Mouse (Mus musculus) heart, postnatal 14 days (tissue): ENCODE data around the gene Tent5c. TPM values are rescaled to one million over a fixed set of nuclear protein-coding genes. Genes with fewer than 3 reads are reported as not detected.

Experiments used
- DNase-seq, 2 experiments: peaks; one replicate each; pipeline ENCODE4 v3.0.0; 2021 to 2022
- intact Hi-C: fragments of 180-260 bp; cut with DNase I; formaldehyde crosslinking; loops from one replicate; pipeline ENCODE4 v1.15.1; 2025
- total RNA-seq, 2 experiments: library from RNA; stranded (reverse); gene quantifications; 2 replicates each; pipeline ENCODE4 v1.2.3; 2021

The Tent5c gene
- total RNA-seq, 2 experiments from 2014 or later: 87.7 to 105 TPM

DNA sequence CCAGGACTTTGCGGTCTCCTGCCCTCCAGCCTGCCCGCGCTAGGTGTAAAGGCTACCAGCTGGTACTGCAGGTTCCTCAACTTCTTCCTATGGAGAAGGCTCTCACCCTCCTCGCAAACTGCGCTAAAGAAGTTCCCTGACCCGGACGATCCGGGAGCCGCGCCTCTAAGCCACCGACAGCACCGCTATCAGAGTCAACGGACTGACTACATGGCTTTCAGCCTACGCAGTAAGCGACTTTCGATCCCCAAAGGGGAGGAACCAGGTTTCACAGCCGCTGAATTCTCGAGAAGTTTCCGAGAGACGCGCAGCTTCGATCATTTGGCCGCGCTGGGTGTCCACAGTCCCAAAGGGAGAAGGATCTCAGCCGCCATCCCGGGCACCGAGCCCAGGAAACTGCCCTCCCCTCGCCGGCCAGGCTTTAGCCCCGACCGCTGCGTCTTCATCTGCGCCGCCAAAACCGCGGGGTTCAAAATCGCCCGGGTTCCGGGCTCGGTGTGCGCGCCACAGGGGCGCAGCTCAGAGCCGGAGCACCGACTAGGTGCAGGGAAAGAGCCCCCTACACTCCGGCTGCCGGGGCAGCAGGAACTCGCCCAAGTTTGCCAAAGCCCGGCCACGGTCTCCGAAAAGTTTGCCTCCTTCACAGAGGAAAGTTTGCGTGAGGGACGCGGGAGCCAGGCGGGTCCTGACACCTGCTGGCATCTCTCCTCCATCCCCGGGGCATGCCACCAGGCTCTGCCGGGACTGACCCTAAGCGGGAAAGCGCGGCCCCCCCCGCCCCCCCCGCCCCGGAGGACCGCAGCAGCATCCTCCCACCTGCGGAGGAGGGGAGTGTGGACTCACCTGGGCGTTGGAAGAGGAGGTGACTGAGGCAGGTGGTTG lies 632 bp downstream of the Tent5c start:
- intact Hi-C loops: loop anchor here (5.0 to 10.0 kb wide), 2 partner anchors 199 to 304 kb away; partner anchors contain the start of gene Man1a2
- DNase-seq: peak; percentile 72

- intact Hi-C loops: loop anchor here (5.0 to 10.0 kb wide), 2 partner anchors 200 to 302 kb away; partner anchors contain the start of gene Man1a2
- no peak for DNase-seq
Observed at GRCm38 (mm10) chr3:100487046-100487445, 2.1 kb downstream of the Tent5c start.

- intact Hi-C loops: loop anchor here (5.0 to 10.0 kb wide), 2 partner anchors 202 to 301 kb away; partner anchors contain the start of gene Man1a2
- no peak for DNase-seq
Observed at GRCm38 (mm10) chr3:100485390-100486132, 3.6 kb downstream of the Tent5c start.

- DNase-seq: no peak
- intact Hi-C loops: loop anchor here (10.0 kb wide), 1 partner anchor 298 kb away; no protein-coding TSS in a partner anchor
Observed at GRCm38 (mm10) chr3:100482971-100483610, 6.0 kb downstream of the Tent5c start.

GRCm38 (mm10) chr3:100482324-100482911 lies 6.7 kb downstream of the Tent5c start:
- intact Hi-C loops: loop anchor here (10.0 kb wide), 1 partner anchor 298 kb away; no protein-coding TSS in a partner anchor
- no peak for DNase-seq

- intact Hi-C loops: loop anchor here (10.0 kb wide), 1 partner anchor 296 kb away; no protein-coding TSS in a partner anchor
- no peak for DNase-seq
Observed at GRCm38 (mm10) chr3:100480251-100481005, 8.7 kb downstream of the Tent5c start.

DNA sequence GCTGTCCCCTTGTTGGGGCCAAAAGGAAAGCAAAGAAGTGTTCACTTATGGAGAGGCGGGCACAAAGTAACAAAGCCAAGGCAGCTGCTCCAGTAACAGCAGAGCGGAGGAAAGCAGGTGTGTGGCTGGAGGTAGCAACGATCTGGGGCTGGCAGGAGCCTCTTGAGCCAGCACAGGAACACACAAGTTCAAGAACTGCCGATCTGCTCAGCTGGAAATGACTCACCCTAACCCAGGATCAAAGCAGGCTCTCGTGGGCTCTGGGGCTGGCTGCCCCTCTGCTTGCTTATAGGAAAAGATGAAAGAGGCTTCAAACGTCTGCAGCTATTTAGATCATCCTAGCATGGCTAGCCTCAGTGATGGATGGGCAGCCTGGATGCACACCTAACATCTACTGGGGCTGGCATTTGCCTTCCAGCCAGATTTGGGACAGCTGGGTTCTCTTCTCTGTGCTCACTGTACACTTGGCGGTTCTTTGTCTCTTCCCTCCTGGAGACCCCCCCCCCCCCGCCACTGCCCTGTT lies 14.1 kb downstream of the Tent5c start:
- intact Hi-C loops: no loop called here

GRCm38 (mm10) chr3:100474536-100474935 lies 14.6 kb downstream of the Tent5c start:
- intact Hi-C loops: no loop called here
- DNase-seq: no peak

More for the DNA sequence above, 14.1 kb downstream of the Tent5c start:
- no peak for DNase-seq

GRCm38 (mm10) chr3:100473146-100473545 lies 16.0 kb downstream of the Tent5c start:
- no peak for DNase-seq
- intact Hi-C loops: no loop called here

DNA sequence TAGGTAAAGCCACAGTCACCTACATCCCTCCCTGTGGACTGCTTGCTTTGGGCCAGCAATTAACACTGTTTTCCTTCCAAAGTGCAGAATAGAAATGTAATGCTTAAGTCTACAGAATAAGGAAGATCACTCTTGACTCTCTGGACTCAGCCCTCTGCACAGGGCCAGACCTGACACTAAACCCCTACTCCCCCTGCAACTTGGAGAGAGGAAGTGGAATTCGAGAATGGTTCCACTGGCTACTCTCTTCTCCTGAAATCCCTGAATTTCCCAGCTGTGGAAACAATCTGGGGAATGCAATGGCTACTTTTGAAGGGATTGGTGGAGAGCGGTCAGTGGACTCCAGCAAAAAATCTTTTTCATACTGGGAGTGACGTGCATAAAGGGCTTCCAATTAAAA lies 18.2 kb downstream of the Tent5c start:
- no peak for DNase-seq
- intact Hi-C loops: no loop called here

DNA sequence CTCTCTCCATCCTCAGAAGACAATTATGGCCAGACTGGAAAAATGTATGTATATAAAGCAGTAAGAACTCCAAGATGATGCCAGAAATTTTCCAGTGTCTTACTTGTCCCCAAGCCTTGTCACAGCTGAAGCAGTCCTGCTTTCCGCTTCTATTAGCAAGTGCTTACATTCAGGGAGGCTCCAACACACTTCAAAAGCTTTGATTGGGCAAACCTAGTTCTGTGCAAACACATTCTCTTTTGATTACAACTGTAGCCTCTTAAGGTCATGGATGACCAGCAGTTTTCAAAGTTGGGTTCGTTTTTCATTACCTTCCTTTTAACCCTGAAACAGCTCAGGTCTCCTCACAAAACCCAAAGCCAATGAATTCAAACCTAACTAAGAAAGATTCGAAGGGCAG lies 19.0 kb downstream of the Tent5c start:
- DNase-seq: no peak
- intact Hi-C loops: no loop called here

- intact Hi-C loops: no loop called here
Observed at GRCm38 (mm10) chr3:100466551-100466950, 22.6 kb downstream of the Tent5c start.

GRCm38 (mm10) chr3:100464596-100464995 lies 24.5 kb downstream of the Tent5c start:
- intact Hi-C loops: no loop called here
- no peak for DNase-seq

More at GRCm38 (mm10) chr3:100466551-100466950, 22.6 kb downstream of the Tent5c start:
- no peak for DNase-seq

- intact Hi-C loops: no loop called here
- no peak for DNase-seq
Observed at GRCm38 (mm10) chr3:100463959-100464265, 25.2 kb downstream of the Tent5c start.

DNA sequence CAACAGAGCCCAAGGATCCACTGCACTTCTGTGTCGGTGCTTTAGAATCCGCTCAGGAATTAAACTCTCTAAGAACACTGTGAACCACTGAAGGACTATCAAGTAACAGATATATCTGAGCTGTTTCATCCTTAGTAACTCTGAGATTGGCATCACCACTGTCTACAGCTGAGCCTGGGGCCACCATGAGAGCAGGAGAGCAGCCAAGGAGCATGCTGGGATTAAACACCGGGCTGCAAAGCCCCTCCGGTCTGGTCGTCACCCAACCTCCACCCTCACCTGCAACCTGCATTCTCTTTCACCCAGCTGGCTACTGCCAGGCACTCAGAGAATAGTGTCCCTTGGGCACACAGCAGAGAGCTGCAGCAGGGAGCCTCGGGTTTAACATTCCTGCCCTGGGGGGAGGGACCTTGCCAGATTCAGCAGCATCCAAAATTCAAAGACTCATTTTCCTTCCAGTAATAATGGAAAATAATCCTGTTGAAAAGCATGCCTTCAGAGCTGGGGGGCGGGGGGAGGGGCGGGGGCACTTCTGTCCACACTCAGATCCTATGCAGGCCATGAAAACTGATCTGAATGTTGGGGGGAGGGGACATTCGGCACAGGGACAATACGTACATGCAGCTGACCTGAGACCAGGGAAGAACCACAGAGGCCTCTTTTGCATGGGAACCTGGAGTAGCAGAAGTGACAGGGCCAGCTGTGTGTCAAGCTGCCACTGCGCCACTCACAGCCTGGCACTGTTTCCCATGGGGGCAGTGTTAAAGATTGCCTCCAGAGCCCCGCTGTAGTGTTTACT lies 25.8 kb downstream of the Tent5c start:
- intact Hi-C loops: no loop called here
- DNase-seq: no peak

DNA sequence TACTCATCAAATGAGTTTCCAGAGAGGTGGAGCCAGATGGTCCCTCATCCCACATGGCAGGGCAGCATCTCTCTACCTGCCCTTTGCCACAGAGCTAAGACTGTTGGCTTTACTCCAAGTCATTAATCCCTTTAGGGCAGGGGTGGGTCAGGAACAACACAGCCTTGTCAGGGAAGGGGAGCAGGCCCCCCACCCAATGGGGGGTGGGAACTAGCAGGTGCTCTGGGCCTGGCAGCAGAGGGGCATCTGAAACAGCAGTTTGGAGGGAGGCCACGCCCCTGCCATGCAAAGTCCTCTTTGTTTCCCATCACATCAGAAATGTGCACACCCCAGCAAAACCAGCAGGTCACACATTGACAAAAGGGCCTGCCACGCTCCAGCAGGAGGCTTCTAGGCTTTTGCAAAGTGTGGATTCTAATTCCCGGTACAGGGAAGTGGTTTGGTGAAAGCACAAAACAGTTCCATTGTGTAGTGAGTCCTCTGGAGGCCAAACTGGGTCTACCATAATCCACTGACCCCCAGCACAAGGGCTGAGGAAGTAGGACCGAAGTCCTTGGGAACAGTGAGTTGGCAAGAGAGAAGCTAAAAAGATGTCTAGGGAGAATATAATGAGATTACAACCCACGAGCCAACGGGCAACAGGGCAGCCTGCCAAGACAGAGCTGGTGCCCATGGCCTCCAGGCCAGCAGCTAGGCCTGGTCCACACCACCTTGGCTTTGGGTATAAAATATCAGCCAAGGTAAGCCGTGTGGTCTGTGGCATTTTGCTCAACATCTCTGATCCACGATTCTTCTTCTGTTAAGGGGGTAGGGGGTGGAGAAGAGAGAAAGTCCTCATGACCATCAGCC lies 26.7 kb downstream of the Tent5c start:
- no peak for DNase-seq
- intact Hi-C loops: no loop called here

DNA sequence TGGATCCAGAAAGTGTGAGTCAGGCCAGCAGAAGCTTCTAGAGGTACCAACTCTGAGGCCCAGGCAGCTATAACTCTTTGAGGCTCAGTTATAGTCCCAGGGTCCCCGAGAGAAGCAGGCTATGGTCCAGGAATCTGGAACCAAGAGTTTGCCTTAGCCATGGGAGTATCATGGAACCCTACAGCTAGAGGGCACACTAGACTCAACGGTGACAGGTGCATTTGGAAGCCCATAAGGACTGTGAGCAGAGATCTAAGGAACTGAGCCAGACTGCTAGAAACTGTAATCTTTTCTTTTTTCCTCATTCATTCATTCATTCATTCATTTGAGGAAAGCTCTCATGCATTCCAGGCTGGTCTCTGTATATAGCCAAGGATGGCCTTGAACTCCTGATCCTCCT lies 28.6 kb downstream of the Tent5c start:
- no peak for DNase-seq
- intact Hi-C loops: no loop called here
